Mouse (Mus musculus) cerebellum, adult 2 months (tissue): ENCODE results near the gene Creb3.

Source experiments
- CTCF ChIP-seq: fragments of 200-500 bp; IDR thresholded peaks from 2 replicates; pipeline ENCODE4 v1.5.1; 2011; ENCODE audit warnings: low read depth, mild to moderate bottlenecking, control low read depth, low read length, moderate library complexity, borderline replicate concordance; ENCODE audit not compliant: insufficient read depth
- POLR2A ChIP-seq: fragments of 200-500 bp; IDR thresholded peaks from 2 replicates; pipeline ENCODE4 v1.6.1; 2011; ENCODE audit warnings: low read length, control low read depth, borderline replicate concordance; ENCODE audit not compliant: insufficient read depth

DNA sequence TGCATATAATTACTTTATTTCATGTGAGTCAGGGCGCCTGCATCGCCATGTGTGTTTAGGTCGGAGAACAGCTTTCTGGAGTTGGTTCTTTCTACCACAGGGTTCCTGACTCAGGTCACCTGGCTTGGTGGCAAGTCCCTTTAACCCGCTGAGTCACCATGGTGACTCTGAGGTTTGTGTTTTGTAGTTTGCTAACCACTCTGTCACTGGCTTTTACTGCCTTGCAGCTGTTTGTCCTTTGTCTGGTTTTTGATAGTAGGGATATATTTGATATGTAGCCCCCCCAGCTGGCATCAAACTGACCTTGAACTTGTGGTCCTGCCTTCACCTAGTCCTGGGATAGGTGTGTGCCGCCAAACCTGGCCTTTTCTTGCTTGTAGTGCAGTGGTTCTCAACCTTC lies 20.1 kb downstream of the Creb3 start:
- no peak for TF ChIP-seq CTCF
- no peak for TF ChIP-seq POLR2A
